Mouse (Mus musculus) splenic B cell, adult 2 months (primary cell): ENCODE data around the gene 4931417E11Rik.

Experiments used
- DNase-seq: peaks from one replicate; pipeline ENCODE4 v3.0.0-alpha.2; 2011; ENCODE audit warnings: low read depth, low spot score
- H3K27me3 ChIP-seq: 2 replicates; pipeline ENCODE4 v1.6.1; 2012; ENCODE audit warnings: mild to moderate bottlenecking, low read length, moderate library complexity, mixed read lengths; ENCODE audit not compliant: control insufficient read depth, poor library complexity, insufficient read depth, severe bottlenecking
- H3K36me3 ChIP-seq: 2 replicates; pipeline ENCODE4 v1.6.1; 2012; ENCODE audit warnings: mild to moderate bottlenecking, low read length, moderate library complexity, mixed read lengths; ENCODE audit not compliant: control insufficient read depth, poor library complexity, insufficient read depth, severe bottlenecking

4931417E11Rik gene

DNA sequence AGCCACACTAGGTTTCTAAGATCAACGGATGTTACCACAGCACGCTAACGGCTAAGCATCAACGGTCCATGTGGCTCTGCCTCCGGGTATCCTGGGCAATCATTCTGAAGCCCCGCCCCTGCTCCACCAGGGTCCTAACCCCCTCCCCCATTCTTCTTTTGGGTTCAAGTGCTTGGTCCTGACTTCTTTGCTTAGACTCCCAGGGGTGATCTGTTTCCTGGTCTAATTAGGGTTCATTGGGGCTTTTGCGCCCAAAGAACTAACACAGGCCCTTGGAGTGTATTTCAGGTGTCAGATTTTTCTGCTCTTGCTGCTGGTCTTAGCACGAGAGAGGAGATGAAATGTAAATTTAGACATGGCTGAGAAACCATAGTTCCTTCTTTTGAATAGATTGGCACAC is at the start of gene 4931417E11Rik:
Gene 4931417E11Rik (minus strand): TSS at position 101 of the 400 bp plus-strand sequence.
- H3K27me3 ChIP-seq: no peaks in the 10 kb centered on the region
- DNase-seq: no peak
- H3K36me3 ChIP-seq: no peaks in the 10 kb centered on the region

DNA sequence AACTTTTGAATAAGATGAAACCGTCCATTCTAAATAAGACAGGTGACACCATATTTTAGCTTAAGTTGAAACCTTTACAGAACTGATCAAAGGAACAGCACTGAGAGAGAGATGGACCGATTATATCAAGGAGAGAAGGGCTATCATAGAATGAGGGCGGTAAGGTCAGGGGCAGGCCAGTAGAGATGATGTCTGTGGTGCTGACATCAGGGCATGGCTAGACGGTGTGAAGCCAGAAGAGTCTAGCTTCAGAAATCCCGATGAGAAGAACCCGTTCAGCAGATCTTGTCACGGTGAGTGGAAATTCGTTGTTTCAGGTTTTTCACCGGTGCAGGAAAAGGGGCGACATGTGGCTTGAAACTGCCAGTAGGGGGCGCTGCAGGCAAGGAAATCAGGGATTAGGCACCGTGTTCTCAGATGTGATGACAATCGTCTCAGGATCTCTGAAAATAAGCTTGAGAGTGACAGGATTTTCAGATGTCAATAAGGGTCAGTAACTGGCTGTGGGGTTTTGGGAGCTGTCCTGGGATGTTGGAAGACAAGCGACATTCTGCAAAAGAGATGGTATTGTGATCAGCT is 48.4 kb upstream of the 4931417E11Rik start:
- Histone ChIP-seq H3K36me3 (no peaks in the 10 kb centered on the region), H3K27me3 (no peaks in the 10 kb centered on the region)
- DNase-seq: no peak

DNA sequence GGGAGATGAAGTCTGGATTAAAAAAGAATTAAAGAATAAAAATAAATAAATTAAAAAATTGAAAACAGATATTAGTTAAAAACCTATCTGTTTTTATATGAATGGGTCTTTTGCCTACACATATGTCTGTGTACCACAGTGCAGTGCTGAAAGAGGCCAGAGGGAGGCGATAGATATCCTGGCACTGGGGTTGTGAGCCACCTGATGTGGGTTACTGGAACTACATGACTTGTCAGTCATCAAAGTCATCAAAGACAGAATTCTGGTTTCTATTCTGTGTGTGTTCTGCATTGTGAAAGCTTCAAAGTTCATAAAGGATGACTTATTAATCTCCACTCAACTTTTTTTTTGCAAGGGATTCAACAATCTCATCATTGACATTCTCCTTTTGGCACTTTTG is 43.4 kb upstream of the 4931417E11Rik start:
- H3K36me3 ChIP-seq: no peaks in the 10 kb centered on the region
- DNase-seq: no peak
- H3K27me3 ChIP-seq: no peaks in the 10 kb centered on the region

DNA sequence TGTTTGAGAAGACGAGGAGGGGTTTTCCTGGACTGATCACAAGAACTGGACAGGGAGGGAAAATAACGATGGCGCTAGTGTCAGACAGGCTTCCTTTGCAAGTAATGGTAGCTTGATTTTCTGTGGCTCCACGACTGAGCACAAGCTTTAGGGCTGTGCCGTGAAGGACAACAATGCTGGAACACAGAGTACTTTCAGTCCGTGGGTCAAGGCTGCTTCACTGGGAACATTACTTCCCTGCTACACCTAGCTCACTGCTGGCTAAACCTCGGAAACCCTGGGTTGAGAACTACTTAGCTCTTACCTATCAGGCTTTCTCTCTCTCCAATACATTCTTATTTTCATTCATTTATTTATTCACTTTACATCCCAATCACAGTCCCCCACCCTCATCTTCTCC is 30.2 kb upstream of the 4931417E11Rik start:
- DNase-seq: no peak
- Histone ChIP-seq H3K36me3 (no peaks in the 10 kb centered on the region), H3K27me3 (no peaks in the 10 kb centered on the region)

DNA sequence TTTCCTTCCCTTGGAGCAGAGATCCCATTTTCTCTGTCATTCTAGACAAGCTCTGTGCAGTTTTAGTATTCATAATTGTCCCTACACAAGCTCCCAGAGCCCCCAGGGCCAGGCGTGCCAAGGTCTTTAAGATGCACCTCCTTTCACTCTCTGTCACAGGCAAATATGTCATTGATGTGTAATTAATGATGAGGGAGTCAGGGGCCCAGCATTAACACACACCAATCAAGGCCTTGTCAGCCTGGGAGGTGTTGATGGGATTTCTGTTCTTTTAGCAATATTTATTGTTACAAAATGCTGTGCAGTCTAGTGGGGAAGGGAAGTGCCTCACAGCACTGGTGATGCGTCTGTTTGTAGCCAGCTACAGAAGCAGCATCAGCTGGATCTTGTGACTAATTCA is 27.9 kb upstream of the 4931417E11Rik start:
- DNase-seq: no peak
- no peaks in the 10 kb centered on the region for H3K36me3 ChIP-seq
- no peaks in the 10 kb centered on the region for H3K27me3 ChIP-seq

DNA sequence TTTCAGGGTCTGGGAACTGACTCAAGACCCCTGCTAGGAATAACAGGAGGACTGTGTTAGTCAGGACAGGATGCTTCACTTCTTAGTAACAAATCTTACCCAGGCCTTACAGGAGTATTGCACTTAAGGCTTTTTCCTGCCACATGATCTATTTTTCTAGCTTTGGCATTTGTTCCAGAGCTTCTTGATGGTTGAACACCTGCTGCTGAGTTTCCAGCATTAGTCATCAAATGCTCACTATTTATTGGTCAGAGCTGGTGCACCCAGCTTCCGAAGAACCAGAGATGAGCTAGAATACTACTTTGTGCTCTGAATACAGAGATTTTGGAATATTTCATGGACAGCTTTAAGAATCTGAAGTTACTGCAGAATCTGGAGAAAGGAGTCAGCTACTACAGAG is 21.1 kb upstream of the 4931417E11Rik start:
- no peak for DNase-seq
- H3K27me3 ChIP-seq: no peaks in the 10 kb centered on the region
- H3K36me3 ChIP-seq: no peaks in the 10 kb centered on the region

DNA sequence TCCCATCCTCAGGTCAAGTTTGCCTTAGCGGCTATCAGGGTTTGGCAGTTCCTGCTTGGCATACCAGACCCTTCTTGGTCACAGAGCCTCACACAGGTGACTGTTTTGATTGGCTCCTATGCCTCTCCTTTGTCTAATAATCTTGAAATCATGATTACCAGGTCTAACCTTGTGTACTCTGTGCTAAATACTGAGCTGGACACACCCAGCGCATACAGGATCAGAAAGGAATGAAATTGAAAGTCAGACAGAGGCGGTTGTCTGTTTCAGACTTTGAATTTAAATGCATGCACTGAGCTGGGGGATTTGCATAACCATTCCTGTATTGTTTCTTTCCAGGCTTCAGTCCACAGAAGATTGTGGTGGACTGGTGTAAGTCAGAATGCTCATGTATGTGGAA is 16.1 kb upstream of the 4931417E11Rik start:
- no peaks in the 10 kb centered on the region for H3K36me3 ChIP-seq
- DNase-seq: no peak
- H3K27me3 ChIP-seq: no peaks in the 10 kb centered on the region

DNA sequence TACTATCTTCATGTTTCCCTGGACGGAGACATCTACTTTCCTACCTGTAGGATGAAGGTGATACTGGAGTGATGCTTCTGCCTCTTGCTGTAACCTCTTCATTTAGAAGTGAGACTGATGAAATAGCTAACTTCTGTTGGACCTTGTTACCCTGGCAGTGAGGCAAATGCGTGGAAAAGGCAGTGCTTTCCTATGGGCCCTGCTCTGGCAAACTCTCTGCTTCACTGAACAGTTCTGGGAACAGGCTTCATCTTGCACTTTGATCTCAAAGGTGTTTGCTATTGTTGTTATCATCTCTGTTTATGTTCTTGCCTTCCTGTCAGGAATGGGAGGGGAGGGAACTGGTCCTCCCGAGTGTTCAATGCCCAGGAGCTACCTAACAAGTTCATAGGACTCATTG is 3.4 kb downstream of the 4931417E11Rik start:
- no peaks in the 10 kb centered on the region for H3K36me3 ChIP-seq
- DNase-seq: no peak
- H3K27me3 ChIP-seq: no peaks in the 10 kb centered on the region

DNA sequence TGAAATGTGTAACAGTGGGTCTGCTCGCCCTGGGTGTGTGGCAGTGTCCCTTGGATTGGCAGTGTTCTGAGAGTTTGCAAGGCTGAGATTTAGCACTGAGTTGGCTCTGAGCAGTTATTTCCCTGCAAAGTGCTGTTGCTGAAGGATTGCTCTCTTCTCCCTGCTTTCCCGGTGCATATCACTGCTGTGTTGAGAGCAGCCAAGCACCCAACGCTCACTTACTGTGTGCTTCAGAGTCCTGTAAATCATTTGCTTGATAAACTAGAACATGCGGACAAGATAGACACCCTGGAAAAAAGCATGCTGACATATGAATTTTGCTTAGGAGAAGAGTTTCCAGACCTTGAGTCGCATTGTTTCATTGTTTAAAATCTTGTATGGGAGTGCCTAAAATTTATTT is 6.9 kb downstream of the 4931417E11Rik start:
- Histone ChIP-seq H3K27me3 (no peaks in the 10 kb centered on the region), H3K36me3 (no peaks in the 10 kb centered on the region)
- DNase-seq: no peak

DNA sequence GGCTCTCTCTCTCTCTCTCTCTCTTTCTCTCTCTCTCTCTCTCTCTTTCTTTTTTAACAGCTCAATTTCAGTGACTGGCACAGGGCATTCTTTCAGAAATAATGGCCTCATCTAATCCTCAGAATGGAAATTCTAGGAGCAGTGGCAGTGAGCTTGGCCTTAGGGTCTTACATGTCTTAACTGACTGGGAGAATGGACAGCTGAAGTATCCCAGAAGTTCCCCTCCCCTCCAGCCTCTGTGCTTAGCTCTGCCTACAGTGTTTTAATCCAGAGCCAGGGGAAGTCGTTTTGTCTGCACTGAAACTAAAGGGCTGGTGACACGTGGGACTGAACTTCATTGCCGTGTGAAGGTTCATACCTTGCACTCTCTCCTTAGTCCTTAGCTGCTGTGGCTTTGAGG is 35.6 kb downstream of the 4931417E11Rik start:
- H3K36me3 ChIP-seq: no peaks in the 10 kb centered on the region
- H3K27me3 ChIP-seq: no peaks in the 10 kb centered on the region
- DNase-seq: no peak

DNA sequence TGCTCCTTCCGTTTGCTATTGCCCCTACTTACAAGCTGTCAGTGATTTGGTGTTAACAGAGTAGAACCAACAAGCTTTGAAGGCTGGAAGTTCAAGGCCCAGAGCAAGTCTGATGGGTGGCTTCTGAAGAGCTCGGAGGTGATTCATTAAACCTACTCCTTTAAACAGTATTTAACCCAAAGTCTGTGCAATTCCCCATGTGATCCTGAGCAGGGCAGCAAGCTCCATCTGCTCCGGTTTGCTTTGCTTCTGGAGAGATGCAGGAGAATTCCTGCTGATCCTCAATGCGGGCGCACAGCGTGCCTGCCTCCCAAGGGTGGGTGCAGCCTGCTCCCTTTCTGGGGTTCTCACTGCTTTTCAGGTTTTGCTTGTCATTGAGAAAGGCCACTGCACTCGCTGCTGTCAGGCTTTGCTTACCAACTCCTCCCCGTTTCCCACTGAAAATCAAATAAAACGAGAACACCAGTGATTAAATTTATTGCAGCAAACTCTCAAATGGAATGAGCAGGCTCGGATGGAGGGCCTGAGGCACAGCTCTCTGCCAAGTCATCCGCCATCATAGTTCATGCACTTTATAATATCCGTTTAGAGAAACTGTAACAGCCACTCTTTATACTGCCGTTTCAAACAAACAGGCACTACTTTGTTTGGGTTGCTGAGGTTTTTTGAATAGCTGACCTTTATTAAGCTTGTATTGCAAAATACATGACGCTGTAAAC is 40.7 kb downstream of the 4931417E11Rik start:
- no peak for DNase-seq
- Histone ChIP-seq H3K36me3 (no peaks in the 10 kb centered on the region), H3K27me3 (no peaks in the 10 kb centered on the region)

DNA sequence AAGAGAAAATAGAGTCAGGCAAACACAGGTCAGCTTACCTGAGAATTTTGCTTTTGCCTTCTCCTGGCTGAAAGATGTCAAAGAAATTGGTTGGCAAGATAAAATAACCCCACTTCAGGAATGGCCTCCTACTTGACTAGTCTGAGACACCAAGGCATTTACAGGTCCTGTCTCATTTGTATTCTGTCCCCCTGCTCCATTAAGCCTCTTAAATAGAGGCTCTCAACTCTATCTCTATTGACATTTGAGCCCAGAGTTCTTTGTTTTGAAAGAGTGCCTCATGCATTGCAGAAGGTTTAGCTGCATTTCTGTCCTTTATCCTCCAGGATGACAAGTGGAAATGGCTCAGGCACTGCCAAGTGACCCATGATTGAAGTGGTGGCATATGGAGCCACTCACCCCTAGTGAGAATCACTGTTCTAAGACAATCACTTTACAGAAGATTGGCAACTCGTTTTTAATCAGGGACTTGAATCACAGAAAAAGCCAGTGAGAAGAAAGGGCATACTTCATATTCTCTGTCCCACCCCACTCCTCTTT is 42.1 kb downstream of the 4931417E11Rik start:
- Histone ChIP-seq H3K36me3 (no peaks in the 10 kb centered on the region), H3K27me3 (no peaks in the 10 kb centered on the region)
- no peak for DNase-seq
